Mouse (Mus musculus): Measurements from ENCODE around the gene Nfkb2. TPM values are rescaled to one million over a fixed set of nuclear protein-coding genes. Genes with fewer than 3 reads are reported as not detected.
A peak's percentile ranks its signal among the peaks of the same experiment; 100 is the strongest.

The Nfkb2 gene
- polyA plus RNA-seq, 2 experiments: 9.7 to 22.2 TPM

DNA sequence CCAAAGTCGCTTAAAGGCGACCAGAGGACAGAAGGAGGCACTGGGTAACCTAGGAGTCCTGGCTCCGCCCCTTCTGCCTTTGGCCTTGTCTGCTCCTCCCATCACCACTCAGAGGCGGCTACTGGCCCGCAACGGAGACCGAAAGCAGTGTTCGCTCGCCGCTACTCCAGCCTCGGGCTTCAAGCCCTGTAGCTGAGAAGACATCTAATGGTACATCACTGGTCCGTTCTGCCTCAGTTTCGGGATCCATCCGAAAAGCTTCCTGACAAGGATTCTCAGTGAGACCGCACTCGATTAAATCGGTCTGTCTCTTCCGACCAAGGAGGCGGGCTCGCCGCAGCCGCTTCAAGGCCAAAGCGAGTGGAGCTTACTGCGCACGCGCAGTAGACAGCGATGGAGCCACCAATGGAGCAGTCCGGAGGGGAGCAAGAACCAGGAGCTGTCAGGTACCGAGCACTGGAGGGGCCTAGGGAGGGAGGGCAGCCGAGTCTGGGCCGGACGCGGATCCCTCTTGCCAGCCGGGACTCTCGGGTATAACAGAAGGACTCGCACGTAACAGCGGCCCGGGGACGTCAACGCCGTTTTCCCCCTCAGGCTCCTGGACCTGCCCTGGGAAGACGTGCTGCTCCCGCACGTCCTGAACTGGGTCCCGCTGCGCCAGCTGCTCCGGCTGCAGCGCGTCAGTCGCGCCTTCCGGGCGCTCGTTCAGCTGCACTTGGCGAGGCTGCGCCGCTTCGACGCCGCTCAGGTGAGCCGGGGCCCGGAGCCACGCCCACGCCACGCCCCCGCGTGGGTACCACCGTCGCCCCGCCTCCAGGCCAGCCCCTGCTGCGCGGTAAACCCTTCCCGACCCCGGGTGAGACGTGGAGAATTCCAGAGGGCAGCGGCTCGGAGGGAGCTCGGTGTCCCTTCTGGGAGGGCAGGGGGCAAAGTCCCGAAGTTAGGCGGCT lies 24.2 kb downstream of the Nfkb2 start, which contains the start of gene Fbxl15:
TSS of gene Fbxl15 (plus strand) at position 104 of the 950 bp plus-strand sequence.
- peaks cover 7% of the 10 kb centered on the region for H3K4me1 ChIP-seq (ENCODE audit: control insufficient read depth, insufficient read depth, low read length)
- no peaks in the 10 kb centered on the region for H3K9me3 ChIP-seq (ENCODE audit: control insufficient read depth, low read length)
- peak within 1 kb of the TSS; percentile 71 for H3K4me3 ChIP-seq (replicated peaks; ENCODE audit: low read length)
- peak within 1 kb of the TSS; percentile 57 for H3K9ac ChIP-seq (ENCODE audit: low read depth, low read length, severe bottlenecking)
- WGBS: under 1% methylated on average over 74 of the region's 81 CpGs
- peaks cover 24% of the 10 kb centered on the region for H3K36me3 ChIP-seq (ENCODE audit: control insufficient read depth, insufficient read depth, low read length)
- H3K27ac ChIP-seq (replicated peaks; ENCODE audit: low read depth, low read length): peak within 1 kb of the TSS; percentile 77
- peak; percentile 96 for DNase-seq (ENCODE audit: low spot score)
- TF ChIP-seq POLR2A (IDR thresholded peaks at IDR 0.05; ENCODE audit: borderline replicate concordance, extremely low read depth, insufficient read depth, insufficient read length): peak; percentile 58; the same call in 1 of the 2 replicates
- peak; percentile 94 for ATAC-seq (ENCODE audit: low FRiP score, low read depth)
- peaks cover 43% of the 10 kb centered on the region for H3K27me3 ChIP-seq (ENCODE audit: control insufficient read depth, insufficient read depth, low read length)
- peak within 1 kb of the TSS; percentile 100 for H3K4me2 ChIP-seq (replicated peaks; ENCODE audit: low read depth, low read length, severe bottlenecking)

DNA sequence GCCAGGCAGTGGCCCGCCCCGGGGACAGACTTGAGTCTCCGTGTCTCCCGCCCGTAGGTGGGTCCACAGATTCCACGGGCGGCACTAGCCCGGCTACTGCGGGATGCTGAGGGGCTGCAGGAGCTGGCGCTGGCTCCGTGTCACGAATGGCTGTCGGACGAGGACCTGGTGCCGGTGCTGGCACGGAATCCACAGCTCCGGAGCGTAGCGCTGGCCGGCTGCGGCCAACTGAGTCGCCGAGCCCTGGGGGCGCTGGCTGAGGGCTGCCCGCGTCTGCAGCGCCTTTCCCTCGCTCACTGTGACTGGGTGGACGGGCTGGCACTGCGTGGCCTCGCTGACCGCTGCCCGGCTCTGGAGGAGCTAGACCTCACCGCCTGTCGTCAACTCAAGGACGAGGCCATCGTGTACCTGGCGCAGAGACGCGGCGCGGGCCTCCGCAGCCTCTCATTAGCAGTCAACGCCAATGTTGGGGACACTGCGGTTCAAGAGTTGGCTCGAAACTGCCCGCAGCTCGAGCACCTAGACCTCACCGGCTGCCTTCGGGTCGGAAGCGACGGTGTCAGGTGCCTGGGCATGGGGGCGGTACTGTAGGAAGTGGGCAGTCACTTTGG lies 25.0 kb downstream of the Nfkb2 start:
- Histone ChIP-seq H3K9me3 (ENCODE audit: control insufficient read depth, low read length) (no peaks in the 10 kb centered on the region), H3K4me1 (ENCODE audit: control insufficient read depth, insufficient read depth, low read length) (peaks cover 7% of the 10 kb centered on the region), H3K27me3 (ENCODE audit: control insufficient read depth, insufficient read depth, low read length) (peaks cover 37% of the 10 kb centered on the region), H3K27ac (replicated peaks; ENCODE audit: low read depth, low read length) (peak overlapping the region; percentile 77; the same call in 1 of the 2 replicates), H3K4me3 (replicated peaks; ENCODE audit: low read length) (peak overlapping the region; percentile 71), H3K36me3 (ENCODE audit: control insufficient read depth, insufficient read depth, low read length) (peaks cover 24% of the 10 kb centered on the region), H3K4me2 (replicated peaks; ENCODE audit: low read depth, low read length, severe bottlenecking) (peak overlapping the region; percentile 100), H3K9ac (ENCODE audit: low read depth, low read length, severe bottlenecking) (peak overlapping the region; percentile 57)
- WGBS: 2% methylated on average over 36 of the region's 54 CpGs
- TF ChIP-seq POLR2A (IDR thresholded peaks at IDR 0.05; ENCODE audit: borderline replicate concordance, extremely low read depth, insufficient read depth, insufficient read length): no peak
- no peak for DNase-seq (ENCODE audit: low spot score)
- ATAC-seq (ENCODE audit: low FRiP score, low read depth): no peak

DNA sequence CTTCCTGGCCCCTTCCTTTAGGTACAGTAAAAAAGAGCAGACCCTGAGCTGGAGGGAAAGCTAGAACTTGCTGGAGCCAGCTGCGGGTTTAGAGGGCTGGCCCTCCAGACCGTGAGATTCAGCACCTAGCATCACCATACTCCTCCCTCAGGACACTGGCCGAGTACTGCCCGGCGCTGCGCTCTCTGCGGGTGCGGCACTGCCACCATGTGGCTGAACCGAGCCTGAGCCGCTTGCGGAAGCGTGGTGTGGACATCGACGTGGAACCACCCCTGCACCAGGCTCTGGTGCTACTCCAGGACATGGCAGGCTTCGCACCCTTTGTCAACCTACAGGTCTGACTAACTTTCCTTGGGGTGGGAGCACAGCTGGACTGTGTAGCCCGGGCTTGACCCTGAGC lies 25.8 kb downstream of the Nfkb2 start:
- H3K36me3 ChIP-seq (ENCODE audit: control insufficient read depth, insufficient read depth, low read length): peaks cover 24% of the 10 kb centered on the region

DNA sequence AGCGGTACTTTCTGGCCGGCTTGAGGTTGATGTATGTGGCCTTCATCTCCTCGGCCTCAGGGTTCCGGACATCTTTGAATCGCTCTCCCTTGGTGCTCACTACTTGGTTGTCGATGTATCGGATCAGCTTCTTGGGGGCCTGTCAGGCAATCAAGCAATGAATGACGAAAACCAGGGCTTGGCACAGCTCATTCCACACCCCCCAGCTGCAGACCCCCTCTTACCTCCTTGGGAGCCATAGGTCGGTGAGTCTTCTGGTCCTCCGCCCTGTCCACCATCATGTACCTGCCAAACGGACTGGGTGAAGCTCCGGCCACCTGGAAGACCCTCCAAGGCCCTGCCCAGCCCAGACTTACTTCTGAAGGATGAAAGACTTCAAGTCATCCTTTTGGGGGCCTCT lies 26.6 kb downstream of the Nfkb2 start:
- 93% methylated on average over 12 of the region's 12 CpGs for WGBS
- DNase-seq (ENCODE audit: low spot score): no peak

More for the DNA sequence above, 25.8 kb downstream of the Nfkb2 start:
- Histone ChIP-seq H3K4me2 (replicated peaks; ENCODE audit: low read depth, low read length, severe bottlenecking) (peak overlapping the region; percentile 100; the same call in 1 of the 2 replicates), H3K4me1 (ENCODE audit: control insufficient read depth, insufficient read depth, low read length) (peaks cover 7% of the 10 kb centered on the region), H3K4me3 (replicated peaks; ENCODE audit: low read length) (no peak overlapping the region), H3K27me3 (ENCODE audit: control insufficient read depth, insufficient read depth, low read length) (peaks cover 29% of the 10 kb centered on the region), H3K9me3 (ENCODE audit: control insufficient read depth, low read length) (no peaks in the 10 kb centered on the region), H3K27ac (replicated peaks; ENCODE audit: low read depth, low read length) (no peak overlapping the region), H3K9ac (ENCODE audit: low read depth, low read length, severe bottlenecking) (no peak overlapping the region)
- TF ChIP-seq POLR2A (IDR thresholded peaks at IDR 0.05; ENCODE audit: borderline replicate concordance, extremely low read depth, insufficient read depth, insufficient read length): no peak
- no peak for ATAC-seq (ENCODE audit: low FRiP score, low read depth)
- WGBS: 7% methylated on average over 16 of the region's 16 CpGs
- peak; percentile 35 for DNase-seq (ENCODE audit: low spot score)

DNA sequence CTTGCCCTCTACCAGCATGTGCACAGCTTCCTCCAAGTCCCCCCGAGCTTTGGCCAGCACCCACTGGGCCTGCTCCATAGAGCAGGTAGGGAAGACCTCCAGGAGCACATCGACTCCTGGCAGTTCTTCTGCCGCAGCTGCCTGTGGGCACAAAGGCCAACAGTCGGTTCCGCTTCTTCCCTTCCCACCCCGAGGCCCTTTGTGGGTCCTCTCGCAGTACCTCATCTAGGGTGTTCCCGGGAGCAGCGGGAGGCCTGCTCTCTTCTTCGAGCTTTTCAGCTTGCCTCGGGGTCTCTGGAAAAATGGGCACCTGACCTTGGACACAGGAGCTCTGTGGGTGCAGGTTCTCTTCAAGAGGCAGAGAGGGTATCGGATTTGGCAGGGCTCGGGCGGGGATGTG lies 27.2 kb downstream of the Nfkb2 start:
- Histone ChIP-seq H3K4me1 (ENCODE audit: control insufficient read depth, insufficient read depth, low read length) (peaks cover 7% of the 10 kb centered on the region), H3K36me3 (ENCODE audit: control insufficient read depth, insufficient read depth, low read length) (peaks cover 24% of the 10 kb centered on the region), H3K9me3 (ENCODE audit: control insufficient read depth, low read length) (no peaks in the 10 kb centered on the region), H3K4me2 (replicated peaks; ENCODE audit: low read depth, low read length, severe bottlenecking) (no peak overlapping the region), H3K4me3 (replicated peaks; ENCODE audit: low read length) (no peak overlapping the region), H3K27ac (replicated peaks; ENCODE audit: low read depth, low read length) (no peak overlapping the region), H3K27me3 (ENCODE audit: control insufficient read depth, insufficient read depth, low read length) (peaks cover 16% of the 10 kb centered on the region; the same call in 1 of the 2 replicates), H3K9ac (ENCODE audit: low read depth, low read length, severe bottlenecking) (no peak overlapping the region)
- ATAC-seq (ENCODE audit: low FRiP score, low read depth) (no peak), DNase-seq (ENCODE audit: low spot score) (no peak)
- no peak for TF ChIP-seq POLR2A (IDR thresholded peaks at IDR 0.05; ENCODE audit: borderline replicate concordance, extremely low read depth, insufficient read depth, insufficient read length)
- WGBS: 93% methylated on average over 14 of the region's 14 CpGs

More for the DNA sequence above, 26.6 kb downstream of the Nfkb2 start:
- H3K9ac ChIP-seq (ENCODE audit: low read depth, low read length, severe bottlenecking): no peak overlapping the region
- no peak overlapping the region for H3K27ac ChIP-seq (replicated peaks; ENCODE audit: low read depth, low read length)
- H3K36me3 ChIP-seq (ENCODE audit: control insufficient read depth, insufficient read depth, low read length): peaks cover 24% of the 10 kb centered on the region
- no peak for ATAC-seq (ENCODE audit: low FRiP score, low read depth)
- H3K4me1 ChIP-seq (ENCODE audit: control insufficient read depth, insufficient read depth, low read length): peaks cover 7% of the 10 kb centered on the region
- H3K4me2 ChIP-seq (replicated peaks; ENCODE audit: low read depth, low read length, severe bottlenecking): no peak overlapping the region
- no peaks in the 10 kb centered on the region for H3K9me3 ChIP-seq (ENCODE audit: control insufficient read depth, low read length)
- no peak for TF ChIP-seq POLR2A (IDR thresholded peaks at IDR 0.05; ENCODE audit: borderline replicate concordance, extremely low read depth, insufficient read depth, insufficient read length)
- peaks cover 21% of the 10 kb centered on the region; the same call in 1 of the 2 replicates for H3K27me3 ChIP-seq (ENCODE audit: control insufficient read depth, insufficient read depth, low read length)
- H3K4me3 ChIP-seq (replicated peaks; ENCODE audit: low read length): no peak overlapping the region

All from limb, embryonic 14.5 days (tissue).